Mouse (Mus musculus) liver, embryonic 14.5 days (tissue): ENCODE data around the gene Cltb. TPM values are rescaled to one million over a fixed set of nuclear protein-coding genes. Genes with fewer than 3 reads are reported as not detected.

Experiments used
- ATAC-seq: fragments of 200-750 bp; cut with Nextera tagmentation; 2 replicates; pipeline ENCODE4 v1.8.0; 2017; ENCODE audit warnings: moderate number of reproducible peaks, mild to moderate bottlenecking, moderate library complexity; ENCODE audit not compliant: insufficient read depth
- DNase-seq, 3 experiments: peaks; one replicate each; pipeline ENCODE4 v3.0.0-alpha.2; 2012 to 2013; ENCODE audit warnings: low read depth in 3 of 3, low spot score in 3 of 3
- H3K27ac ChIP-seq: fragments of 300-500 bp; sonication (generic); 2 replicates; pipeline ENCODE4 v1.5.1; 2014; ENCODE audit warnings: moderate library complexity, mild to moderate bottlenecking, control low read depth, inconsistent platforms
- H3K27me3 ChIP-seq: fragments of 300-500 bp; sonication (generic); 2 replicates; pipeline ENCODE4 v1.6.1; 2014; ENCODE audit warnings: mild to moderate bottlenecking, low read length, moderate library complexity; ENCODE audit not compliant: control insufficient read depth, insufficient read depth
- H3K36me3 ChIP-seq: fragments of 300-500 bp; sonication (generic); replicated peaks from 2 replicates; pipeline ENCODE4 v1.6.1; 2014; ENCODE audit warnings: low read depth; ENCODE audit not compliant: control insufficient read depth, insufficient read depth
- H3K4me1 ChIP-seq, 2 experiments: fragments of 200-500 bp in 1 of 2; fragments of 300-500 bp in 1 of 2; sonication (generic) in 1 of 2; replicated peaks; 2 replicates each; pipeline ENCODE4 v1.6.1; 2012 to 2014; ENCODE audit warnings: antibody characterized with exemption in 1 of 2, inconsistent platforms in 1 of 2, low read length in 1 of 2; ENCODE audit not compliant: control insufficient read depth in 2 of 2, insufficient read depth in 2 of 2
- H3K4me2 ChIP-seq: fragments of 300-500 bp; sonication (generic); 2 replicates; pipeline ENCODE4 v1.6.1; 2014; ENCODE audit warnings: low read depth, mild to moderate bottlenecking, control low read depth, moderate library complexity
- H3K4me3 ChIP-seq, 2 experiments: fragments of 200-500 bp in 1 of 2; fragments of 300-500 bp in 1 of 2; sonication (generic) in 1 of 2; 2 replicates each; pipeline ENCODE4 v1.5.1; 2012 to 2014; ENCODE audit warnings: low read depth in 2 of 2, low read length in 2 of 2, mild to moderate bottlenecking in 2 of 2, control low read depth in 1 of 2, inconsistent platforms in 1 of 2, moderate library complexity in 1 of 2; ENCODE audit not compliant: insufficient read depth in 1 of 2
- H3K9ac ChIP-seq: fragments of 300-500 bp; sonication (generic); replicated peaks from 2 replicates; pipeline ENCODE4 v1.6.1; 2014; ENCODE audit warnings: mild to moderate bottlenecking, control low read depth, moderate library complexity
- H3K9me3 ChIP-seq: fragments of 300-500 bp; sonication (generic); 2 replicates; pipeline ENCODE4 v1.6.1; 2016; ENCODE audit warnings: low read length, mixed read lengths; ENCODE audit not compliant: control insufficient read depth
- CTCF ChIP-seq: IDR thresholded peaks from 2 replicates; pipeline ENCODE4 v1.5.1; 2016; ENCODE audit warnings: antibody characterized with exemption, low read depth, control low read depth
- EP300 ChIP-seq: IDR thresholded peaks from 2 replicates; pipeline ENCODE4 v1.6.1; 2016; ENCODE audit warnings: antibody characterized with exemption, low read depth
- WGBS: fragments of 180-500 bp; shearing (Covaris S2); extraction: QIAGEN DNeasy Blood & Tissue Kit; methylation state at CpG from one replicate; pipeline ENCODE4 v1.1.7; 2014; ENCODE audit not compliant: insufficient replicate concordance; 5-methylcytosine and 5-hydroxymethylcytosine counted together
- polyA plus RNA-seq, 2 experiments: library from polyadenylated mRNA; depleted of rRNA in 1 of 2; stranded (reverse) in 1 of 2; unstranded in 1 of 2; fragments of >200 nt; fragmentation: Nextera tagmentation in 1 of 2; extraction: Ambion mirVana in 1 of 2; gene quantifications; 2 replicates each; pipeline versions ENCODE4 v1.2.1 to v1.2.3; 2012 to 2014

Cltb gene
- polyA plus RNA-seq, 2 experiments, result 15.2 to 30.6 TPM

GRCm38 (mm10) chr13:54629128-54629527, 18.0 kb upstream of the Cltb start:
- Histone ChIP-seq H3K9ac (no peak overlapping the region), H3K27ac (peak overlapping the region; percentile 6; the same call in 1 of the 2 replicates), H3K4me3 (no peak overlapping the region), H3K4me2 (peak overlapping the region; percentile 22; the same call in 1 of the 2 replicates), H3K36me3 (no peaks in the 10 kb centered on the region), H3K4me1 (no peaks in the 10 kb centered on the region), H3K27me3 (no peaks in the 10 kb centered on the region), H3K9me3 (no peaks in the 10 kb centered on the region)
- WGBS, result 69% methylated on average over 4 of the region's 4 CpGs
- no peak for ATAC-seq
- no peak for DNase-seq
- TF ChIP-seq CTCF (no peak), EP300 (no peak)

- peak; percentile 52 for ATAC-seq
- H3K27ac ChIP-seq, result peak overlapping the region; percentile 59
- peaks cover 9 to 12% of the 10 kb centered on the region in 2 experiments for H3K4me1 ChIP-seq
- H3K4me3 ChIP-seq, result peak overlapping the region; percentile 87 to 88
- DNase-seq, result peak in 1 of 3 experiments; percentile 20
- no peaks in the 10 kb centered on the region for H3K27me3 ChIP-seq
- WGBS, result 1% methylated on average over 27 of the region's 27 CpGs
- no peaks in the 10 kb centered on the region for H3K36me3 ChIP-seq
- H3K9me3 ChIP-seq, result no peaks in the 10 kb centered on the region
- peak overlapping the region; percentile 81 for H3K4me2 ChIP-seq
- no peak for TF ChIP-seq EP300
- peak overlapping the region; percentile 95 for H3K9ac ChIP-seq
Measured at GRCm38 (mm10) chr13:54621960-54622521, 10.9 kb upstream of the Cltb start.

- Histone ChIP-seq H3K9ac (peak within 1 kb of the TSS; percentile 95), H3K4me2 (peak within 1 kb of the TSS; percentile 81), H3K4me3 (peak within 1 kb of the TSS; percentile 87 to 88), H3K4me1 (peaks cover 9 to 12% of the 10 kb centered on the region in 2 experiments), H3K27ac (peak within 1 kb of the TSS; percentile 59), H3K9me3 (no peaks in the 10 kb centered on the region), H3K36me3 (no peaks in the 10 kb centered on the region), H3K27me3 (no peaks in the 10 kb centered on the region)
- WGBS, result 9% methylated on average over 44 of the region's 44 CpGs
- TF ChIP-seq CTCF, result peak; percentile 99
- no peak for TF ChIP-seq EP300
- ATAC-seq, result peak; percentile 99
- DNase-seq, result peak; percentile 90 to 92 (median 91)
Measured at GRCm38 (mm10) chr13:54621155-54621932, 10.2 kb upstream of the Cltb start, which contains the start of gene Faf2. Faf2 (plus strand) TSS chr13:54621784.

- Histone ChIP-seq H3K4me3 (no peak overlapping the region), H3K9me3 (no peaks in the 10 kb centered on the region), H3K9ac (no peak overlapping the region), H3K27ac (no peak overlapping the region), H3K4me2 (no peak overlapping the region), H3K27me3 (no peaks in the 10 kb centered on the region), H3K36me3 (no peaks in the 10 kb centered on the region), H3K4me1 (peaks cover 5% of the 10 kb centered on the region in 2 experiments)
- WGBS, result 52% methylated on average over 6 of the region's 6 CpGs
- no peak for DNase-seq
- TF ChIP-seq CTCF (peak; percentile 40; the same call in 1 of the 2 replicates), EP300 (no peak)
- no peak for ATAC-seq
Measured at GRCm38 (mm10) chr13:54616998-54617397, 5.9 kb upstream of the Cltb start.

GRCm38 (mm10) chr13:54616307-54616706, 5.2 kb upstream of the Cltb start:
- DNase-seq (no peak), ATAC-seq (no peak)
- no peaks in the 10 kb centered on the region for H3K9me3 ChIP-seq
- no peaks in the 10 kb centered on the region for H3K36me3 ChIP-seq
- H3K27ac ChIP-seq, result no peak overlapping the region
- no peak overlapping the region for H3K9ac ChIP-seq
- no peak for TF ChIP-seq CTCF
- H3K27me3 ChIP-seq, result no peaks in the 10 kb centered on the region
- WGBS, result 75% methylated on average over 8 of the region's 8 CpGs
- H3K4me3 ChIP-seq, result no peak overlapping the region
- peaks cover 6 to 8% of the 10 kb centered on the region in 2 experiments for H3K4me1 ChIP-seq
- H3K4me2 ChIP-seq, result no peak overlapping the region
